Mouse (Mus musculus): Measurements from ENCODE around the gene Epb41.
A peak's percentile ranks its signal among the peaks of the same experiment; 100 is the strongest.

The Epb41 gene

DNA sequence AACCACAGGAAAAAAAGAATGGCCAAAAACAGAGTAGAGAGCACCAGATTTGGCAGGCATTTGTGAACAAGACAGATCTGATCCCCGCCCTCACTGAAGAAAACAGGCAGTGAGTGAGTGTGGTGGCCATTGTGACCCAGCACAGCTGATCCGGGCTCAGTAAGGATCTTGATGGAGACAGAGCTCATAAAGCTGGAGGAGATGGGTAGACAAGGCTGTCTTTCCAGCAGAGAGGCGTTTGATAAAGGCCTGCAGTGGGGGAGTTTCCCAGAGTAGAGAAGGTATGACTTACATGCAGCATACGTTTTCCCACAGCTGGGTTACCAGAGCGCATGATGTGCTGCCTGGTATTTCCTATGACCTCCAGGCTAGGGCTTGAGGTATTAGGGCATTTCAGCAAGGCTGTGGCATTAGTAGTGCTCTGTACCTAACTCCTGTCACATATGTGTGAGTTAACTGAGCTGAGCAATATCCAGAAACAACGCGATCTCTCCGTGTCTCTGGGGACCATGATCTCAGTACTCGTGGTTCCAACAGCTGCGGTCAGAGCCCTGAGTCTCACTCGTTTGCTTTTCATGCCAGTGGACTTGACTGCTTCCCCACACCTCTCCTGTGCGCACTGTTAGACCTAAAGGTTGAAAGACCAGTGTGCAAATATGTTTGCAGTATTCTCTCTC is 176.5 kb downstream of the Epb41 start:
- no peak for DNase-seq (ENCODE audit: low read depth, low spot score)

GRCm38 (mm10) chr4:131897787-131898186 is 177.3 kb downstream of the Epb41 start:
- no peak for DNase-seq (ENCODE audit: low read depth, low spot score)

DNA sequence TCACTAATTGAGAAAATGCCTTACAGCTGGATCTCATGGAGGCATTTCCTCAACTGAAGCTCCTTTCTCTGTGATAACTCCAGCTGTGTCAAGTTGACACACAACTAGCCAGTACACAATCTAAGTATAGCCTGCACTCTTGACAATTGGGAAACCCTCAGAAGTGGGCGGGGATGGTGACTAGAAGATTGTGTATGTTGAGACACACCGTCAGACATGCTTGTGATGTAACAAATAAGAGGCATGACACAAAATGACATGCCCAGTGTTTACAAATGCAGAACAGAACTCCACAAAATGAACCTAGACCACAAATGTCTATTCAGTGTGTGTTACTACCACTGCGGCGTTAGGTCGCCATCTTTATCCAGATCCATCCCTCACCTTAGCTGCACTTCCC is 178.0 kb downstream of the Epb41 start:
- no peak for DNase-seq (ENCODE audit: low read depth, low spot score)

DNA sequence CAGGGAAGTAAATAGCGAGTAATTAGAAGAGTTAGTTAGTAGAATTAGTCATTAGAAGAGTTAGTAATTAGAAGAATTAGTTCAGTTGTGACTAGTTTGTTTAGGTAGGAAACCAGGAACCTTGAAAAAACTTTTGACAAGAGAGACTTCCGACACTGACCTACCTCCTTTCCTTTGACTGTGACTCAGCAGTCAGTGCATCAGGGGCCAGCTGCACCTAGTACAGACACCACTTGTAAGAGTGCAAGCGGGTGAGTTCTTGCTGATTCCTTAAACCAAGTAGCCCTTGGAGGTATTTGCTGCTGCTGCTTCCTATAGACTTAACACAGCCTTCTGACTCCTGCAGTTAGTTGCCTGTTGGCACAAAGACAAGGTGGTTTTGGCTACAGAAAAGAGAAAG is 184.4 kb downstream of the Epb41 start:
- DNase-seq (ENCODE audit: low read depth, low spot score), result no peak

- DNase-seq (ENCODE audit: low read depth, low spot score), result no peak
Measured at GRCm38 (mm10) chr4:131888564-131888963, 186.6 kb downstream of the Epb41 start.

- no peak for DNase-seq (ENCODE audit: low read depth, low spot score)
Measured at GRCm38 (mm10) chr4:131885376-131885775, 189.7 kb downstream of the Epb41 start.

DNA sequence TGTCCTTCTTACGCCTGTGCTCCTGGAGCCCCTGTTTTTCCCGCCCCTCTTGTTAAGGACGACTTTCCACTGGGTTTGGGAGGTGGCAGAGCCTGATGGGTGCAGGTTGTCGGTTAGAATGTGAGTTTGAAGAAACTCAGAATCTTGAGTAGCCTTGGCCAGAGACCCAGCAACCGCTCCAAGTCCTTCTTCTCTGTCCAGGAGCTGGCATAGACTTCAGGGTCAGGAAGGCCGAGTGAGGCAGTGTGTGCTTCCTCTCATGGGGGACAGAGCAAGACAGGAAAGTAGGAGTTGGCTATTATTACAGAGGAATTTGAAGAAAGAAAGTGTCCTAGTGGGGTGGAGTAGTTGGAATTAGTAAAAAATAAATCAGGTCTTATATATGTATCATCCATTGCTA is 191.6 kb downstream of the Epb41 start:
- no peak for DNase-seq (ENCODE audit: low read depth, low spot score)

GRCm38 (mm10) chr4:131881306-131881705 is 193.8 kb downstream of the Epb41 start:
- no peak for DNase-seq (ENCODE audit: low read depth, low spot score)

DNA sequence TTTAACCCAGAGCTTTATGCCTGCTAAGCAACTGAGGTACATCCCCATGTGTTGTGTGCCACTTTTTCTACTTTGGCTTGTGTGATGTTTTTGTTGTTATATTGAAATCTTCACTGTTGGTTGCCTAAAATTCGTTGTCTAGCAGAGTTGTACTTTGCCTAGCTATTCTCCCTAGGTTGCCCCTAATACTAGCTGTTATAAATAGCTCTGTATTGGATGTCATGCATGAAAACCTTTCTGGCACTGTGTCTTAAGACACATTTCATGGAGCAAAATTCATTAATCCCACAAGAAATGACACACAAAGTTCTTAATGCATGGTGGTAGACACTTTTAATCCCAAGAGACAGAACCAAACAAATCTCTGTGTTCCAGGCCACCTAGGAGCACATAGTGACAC is 195.4 kb downstream of the Epb41 start:
- DNase-seq (ENCODE audit: low read depth, low spot score), result no peak

DNA sequence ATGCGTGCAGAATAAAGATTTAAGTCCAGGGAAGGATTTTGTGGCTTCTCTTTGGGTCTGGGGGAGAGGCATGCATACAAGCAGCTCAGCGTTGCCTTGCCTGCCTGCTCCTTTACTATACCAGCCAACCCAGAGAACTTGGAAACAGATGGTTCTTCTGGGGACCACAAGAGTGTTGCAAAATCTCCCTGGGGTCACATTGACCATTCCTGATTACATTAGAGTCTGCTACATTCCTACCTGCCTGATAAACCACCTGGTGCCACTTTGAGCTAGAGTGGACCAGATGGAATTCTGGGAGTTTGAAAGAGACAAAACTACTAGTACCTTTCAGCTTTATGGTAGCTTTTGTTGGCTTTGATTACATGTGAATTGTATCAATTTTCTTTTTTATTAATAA is 198.3 kb downstream of the Epb41 start:
- no peak for DNase-seq (ENCODE audit: low read depth, low spot score)

- peak; percentile 57 for DNase-seq (ENCODE audit: low read depth, low spot score)
Measured at GRCm38 (mm10) chr4:131875242-131875641, 199.9 kb downstream of the Epb41 start.

- no peak for DNase-seq (ENCODE audit: low read depth, low spot score)
Measured at GRCm38 (mm10) chr4:131874567-131874966, 200.6 kb downstream of the Epb41 start.

DNA sequence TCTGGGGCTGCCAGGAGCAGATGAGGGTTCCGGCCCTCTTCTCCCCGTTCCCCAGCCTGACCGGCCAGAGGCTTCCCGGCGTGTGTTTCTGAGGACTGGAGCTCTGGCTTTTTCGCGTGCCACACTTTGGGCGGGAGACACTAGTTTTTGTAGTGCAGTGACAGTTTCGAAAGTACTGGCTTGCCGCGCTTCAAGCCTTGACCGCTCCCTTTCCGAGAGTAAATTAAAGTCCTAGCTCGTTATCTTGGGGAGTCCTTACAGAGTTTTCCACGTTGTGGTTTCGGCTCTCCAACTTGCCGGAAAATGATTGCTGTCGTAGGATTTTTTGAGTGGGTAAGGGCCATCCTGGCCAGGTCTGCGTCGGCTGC is 201.0 kb downstream of the Epb41 start:
- DNase-seq (ENCODE audit: low read depth, low spot score), result no peak

Measured in A20 (cell line).